Mouse (Mus musculus) forebrain, embryonic 14.5 days (tissue): ENCODE measurements around the gene Fermt2. TPM values are rescaled to one million over a fixed set of nuclear protein-coding genes. Genes with fewer than 3 reads are reported as not detected.

Experiments
- ATAC-seq: fragments of 200-750 bp; cut with Nextera tagmentation; 2 replicates; pipeline ENCODE4 v1.8.0; 2017; ENCODE audit warnings: mild to moderate bottlenecking, moderate library complexity
- DNase-seq: peaks from one replicate; pipeline ENCODE4 v3.0.0-alpha.2; 2015; ENCODE audit warnings: low spot score
- H3K27ac ChIP-seq: fragments of 300-500 bp; sonication (generic); 2 replicates; pipeline ENCODE4 v1.5.1; 2014; ENCODE audit warnings: low read depth, mild to moderate bottlenecking, control low read depth, low read length, moderate library complexity
- H3K27me3 ChIP-seq: fragments of 300-500 bp; sonication (generic); replicated peaks from 2 replicates; pipeline ENCODE4 v1.6.1; 2014; ENCODE audit warnings: low read length, control low read depth, mixed read lengths; ENCODE audit not compliant: control insufficient read depth, insufficient read depth
- H3K36me3 ChIP-seq: fragments of 300-500 bp; sonication (generic); 2 replicates; pipeline ENCODE4 v1.6.1; 2014; ENCODE audit warnings: low read length, control low read depth; ENCODE audit not compliant: control insufficient read depth, insufficient read depth
- H3K4me1 ChIP-seq: fragments of 300-500 bp; sonication (generic); 2 replicates; pipeline ENCODE4 v1.6.1; 2014; ENCODE audit warnings: antibody characterized with exemption, low read length, control low read depth; ENCODE audit not compliant: control insufficient read depth, insufficient read depth
- H3K4me2 ChIP-seq: fragments of 300-500 bp; sonication (generic); 2 replicates; pipeline ENCODE4 v1.6.1; 2014; ENCODE audit warnings: mild to moderate bottlenecking, control low read depth, low read length
- H3K4me3 ChIP-seq: fragments of 300-500 bp; sonication (generic); 2 replicates; pipeline ENCODE4 v1.5.1; 2014; ENCODE audit warnings: low read depth, low read length, control low read depth
- H3K9ac ChIP-seq: fragments of 300-500 bp; sonication (generic); 2 replicates; pipeline ENCODE4 v1.6.1; 2014; ENCODE audit warnings: mild to moderate bottlenecking, low read length, control low read depth, moderate library complexity
- H3K9me3 ChIP-seq: fragments of 300-500 bp; sonication (generic); replicated peaks from 2 replicates; pipeline ENCODE4 v1.6.1; 2016; ENCODE audit warnings: low read length, control low read depth, mixed read lengths; ENCODE audit not compliant: control insufficient read depth
- WGBS: fragments of 180-500 bp; shearing (Covaris S2); extraction: QIAGEN DNeasy Blood & Tissue Kit; methylation state at CpG from one replicate; pipeline ENCODE4 v1.1.7; 2014; 5-methylcytosine and 5-hydroxymethylcytosine counted together
- polyA plus RNA-seq: library from polyadenylated mRNA; unstranded; fragments of >200 nt; fragmentation: Nextera tagmentation; extraction: Ambion mirVana; gene quantifications from 2 replicates; pipeline ENCODE4 v1.2.1, GENCODE M21; 2014

Fermt2 gene
- polyA plus RNA-seq, result 55.4 and 68.4 TPM in 2 replicates

DNA sequence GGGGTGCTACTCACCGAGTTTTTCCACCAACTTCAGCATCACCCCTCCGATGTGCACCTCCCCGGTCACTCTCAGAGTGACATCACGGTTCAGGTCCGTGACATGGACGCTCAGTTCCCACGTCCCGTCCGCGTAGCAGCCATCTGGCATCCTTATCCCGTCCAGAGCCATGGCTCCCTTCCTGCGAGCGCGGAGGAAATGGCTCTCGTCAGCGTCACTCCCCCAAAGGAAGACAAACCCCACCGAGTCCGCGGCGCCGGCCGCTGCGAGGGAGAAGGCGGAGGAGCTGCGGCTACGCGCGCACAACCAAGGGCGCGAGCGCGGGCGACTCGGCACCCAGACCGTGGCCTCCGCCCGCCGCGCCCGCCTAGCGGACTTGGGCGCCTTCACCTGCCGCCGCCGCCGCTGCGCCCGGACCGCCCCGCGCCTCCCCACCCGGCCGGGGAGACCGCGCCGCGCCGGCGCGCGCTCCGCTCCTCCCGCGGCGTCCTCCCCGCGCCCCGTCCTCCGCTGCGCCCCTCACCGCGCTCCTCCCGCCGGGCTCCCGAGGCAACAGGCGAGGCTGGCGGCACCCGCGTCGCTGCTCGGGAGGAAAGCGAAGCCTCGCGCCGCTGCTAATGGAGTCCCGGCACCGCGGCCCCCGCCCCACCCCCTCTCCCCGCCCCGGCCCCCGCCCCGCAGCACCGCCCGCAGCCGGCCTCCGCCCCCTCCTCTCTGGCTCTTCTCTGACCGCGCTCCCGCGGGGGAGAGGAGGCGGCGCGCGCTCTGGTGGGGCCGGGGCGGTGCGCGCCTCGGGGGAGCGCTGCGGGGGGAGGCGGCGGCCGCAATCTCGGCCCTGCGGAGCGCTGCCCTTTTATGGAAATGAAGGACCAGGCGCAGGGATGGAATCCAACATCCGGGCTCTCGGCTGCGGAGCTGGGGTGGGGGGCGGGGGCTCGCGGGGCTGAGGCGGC lies at the start of gene Fermt2:
Fermt2 (minus strand) TSS at position 708 of the 953 bp plus-strand sequence.
- Histone ChIP-seq H3K4me2 (peak within 1 kb of the TSS; percentile 64), H3K4me1 (peaks cover 14% of the 10 kb centered on the region), H3K36me3 (no peaks in the 10 kb centered on the region), H3K27me3 (no peaks in the 10 kb centered on the region), H3K9ac (peak within 1 kb of the TSS; percentile 90), H3K4me3 (peak within 1 kb of the TSS; percentile 77), H3K9me3 (no peaks in the 10 kb centered on the region), H3K27ac (peak within 1 kb of the TSS; percentile 93)
- WGBS, result 1% methylated on average over 69 of the region's 126 CpGs
- DNase-seq (peak; percentile 87), ATAC-seq (peak; percentile 87)

DNA sequence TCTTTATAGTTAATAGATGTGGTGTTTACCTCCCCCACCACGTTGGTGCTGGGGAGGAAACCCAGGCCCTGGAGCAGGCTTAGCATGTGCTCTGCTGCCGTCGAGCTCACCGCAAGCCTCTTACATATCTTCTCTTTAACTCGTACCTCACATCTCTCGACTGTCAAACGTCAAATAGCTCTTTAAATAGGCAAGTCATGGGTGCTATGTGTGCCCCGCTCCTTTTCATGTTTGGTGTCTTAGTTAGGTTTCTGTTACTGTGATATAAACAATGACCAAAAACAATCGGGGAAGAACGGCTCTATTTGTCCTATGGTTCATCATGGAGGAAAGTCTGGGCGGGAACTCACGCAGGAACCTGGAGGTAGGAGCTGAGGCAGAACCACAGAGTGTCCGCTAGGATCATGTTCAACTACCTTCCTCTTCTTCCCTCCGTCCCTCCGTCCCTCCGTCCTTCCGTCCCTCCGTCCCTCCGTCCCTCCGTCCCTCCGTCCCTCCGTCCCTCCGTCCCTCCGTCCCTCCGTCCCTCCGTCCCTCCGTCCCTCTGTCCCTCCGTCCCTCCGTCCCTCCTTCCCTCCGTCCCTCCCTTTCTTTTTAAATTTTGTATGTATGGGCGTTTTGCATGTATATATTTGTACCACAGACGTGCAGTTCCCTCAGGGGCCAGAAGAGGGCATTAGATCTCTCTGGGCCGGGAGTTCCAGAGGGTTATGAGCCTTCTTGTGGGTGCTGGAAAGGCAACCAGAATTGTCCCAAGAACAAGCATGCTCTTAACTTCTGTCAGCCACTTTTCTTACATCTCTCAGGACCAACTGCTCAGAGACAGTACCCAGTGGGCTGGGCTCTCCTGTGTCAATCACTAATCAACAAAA lies 36.4 kb upstream of the Fermt2 start:
- Histone ChIP-seq H3K4me3 (peak overlapping the region; percentile 16), H3K4me1 (peaks cover 10% of the 10 kb centered on the region; the same call in 1 of the 2 replicates), H3K4me2 (peak overlapping the region; percentile 44), H3K27me3 (no peaks in the 10 kb centered on the region), H3K9me3 (no peaks in the 10 kb centered on the region), H3K9ac (no peak overlapping the region), H3K27ac (peak overlapping the region; percentile 33; the same call in 1 of the 2 replicates), H3K36me3 (no peaks in the 10 kb centered on the region)
- ATAC-seq (0 out of 2 replicates have a peak, but pooled peaks have one; percentile 41), DNase-seq (peak; percentile 82)
- 16% methylated on average over 30 of the region's 33 CpGs for WGBS

DNA sequence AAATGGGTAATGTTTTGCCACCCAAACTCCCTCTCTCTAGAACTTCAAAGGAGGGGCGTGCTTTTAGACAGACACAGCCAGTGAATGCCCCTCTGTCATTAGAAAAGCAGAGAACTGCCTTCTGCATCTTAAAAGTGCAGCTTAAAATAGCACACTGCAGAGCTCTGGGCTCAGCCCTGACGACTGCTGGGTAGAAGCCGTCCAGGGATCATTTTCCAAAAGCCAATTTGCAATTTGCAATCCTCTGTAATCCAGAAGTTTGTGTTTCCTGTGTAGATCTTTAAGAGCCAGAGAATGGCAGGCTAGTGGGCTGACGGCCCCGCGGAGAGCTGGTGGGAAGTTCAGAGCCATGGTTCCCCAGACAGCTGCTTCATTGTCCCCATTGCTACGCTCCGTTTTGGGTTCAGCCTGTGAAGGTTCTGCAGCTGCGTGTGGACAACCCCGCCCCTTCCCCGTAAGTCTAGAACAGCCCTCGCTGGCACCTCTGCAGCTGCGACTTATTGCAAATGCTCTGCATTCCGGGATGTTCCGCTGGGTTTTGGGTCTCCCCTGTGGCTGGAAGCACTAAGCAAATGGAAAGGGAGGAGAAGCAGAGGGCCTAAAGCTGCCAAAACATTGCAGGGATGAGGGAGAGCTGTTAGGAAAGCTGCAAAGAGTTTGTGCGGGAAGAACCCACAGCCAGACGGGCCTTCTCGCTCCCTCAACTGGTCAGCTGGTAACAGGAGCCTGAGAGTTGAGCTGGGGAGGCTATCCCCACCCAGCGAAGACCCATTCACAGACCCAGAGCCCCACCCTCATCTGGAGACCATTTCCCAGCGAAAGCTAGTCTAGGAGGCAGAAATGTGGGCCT lies 35.5 kb upstream of the Fermt2 start:
- no peaks in the 10 kb centered on the region for H3K36me3 ChIP-seq
- H3K4me3 ChIP-seq, result no peak overlapping the region
- H3K4me1 ChIP-seq, result peaks cover 10% of the 10 kb centered on the region; the same call in 1 of the 2 replicates
- H3K27me3 ChIP-seq, result no peaks in the 10 kb centered on the region
- WGBS, result 7% methylated on average over 20 of the region's 20 CpGs
- peak overlapping the region; percentile 33; the same call in 1 of the 2 replicates for H3K27ac ChIP-seq
- ATAC-seq, result peak; percentile 71
- peak overlapping the region; percentile 17; the same call in 1 of the 2 replicates for H3K9ac ChIP-seq
- peak; percentile 64 for DNase-seq
- H3K4me2 ChIP-seq, result peak overlapping the region; percentile 41
- no peaks in the 10 kb centered on the region for H3K9me3 ChIP-seq

DNA sequence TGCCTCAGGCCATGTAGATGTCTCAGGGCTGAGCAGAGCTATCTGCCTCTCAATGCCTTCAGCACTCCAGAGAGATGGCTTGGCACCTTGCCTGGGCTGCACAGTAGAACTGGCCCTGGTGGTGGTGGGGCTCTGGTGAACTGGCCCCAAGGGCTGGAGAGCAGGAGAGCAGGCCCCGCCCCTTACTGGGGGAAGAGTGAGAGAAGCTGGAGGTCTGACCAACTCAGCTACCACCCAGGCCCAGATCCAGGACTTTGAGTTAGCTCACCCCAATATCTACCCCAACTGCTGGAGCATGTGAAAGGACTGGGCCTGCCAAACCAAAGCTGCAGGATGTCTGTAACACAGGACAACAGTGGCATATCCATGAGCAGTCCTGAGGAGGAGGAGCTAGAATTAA lies 33.7 kb upstream of the Fermt2 start:
- H3K36me3 ChIP-seq, result no peaks in the 10 kb centered on the region
- H3K27ac ChIP-seq, result no peak overlapping the region
- ATAC-seq (peak; percentile 29; the same call in 1 of the 2 replicates), DNase-seq (peak; percentile 32)
- H3K4me2 ChIP-seq, result no peak overlapping the region
- peaks cover 10% of the 10 kb centered on the region; the same call in 1 of the 2 replicates for H3K4me1 ChIP-seq
- no peaks in the 10 kb centered on the region for H3K9me3 ChIP-seq
- no peak overlapping the region for H3K9ac ChIP-seq
- no peaks in the 10 kb centered on the region for H3K27me3 ChIP-seq
- H3K4me3 ChIP-seq, result no peak overlapping the region
- 87% methylated on average over 1 of the region's 1 CpGs for WGBS

DNA sequence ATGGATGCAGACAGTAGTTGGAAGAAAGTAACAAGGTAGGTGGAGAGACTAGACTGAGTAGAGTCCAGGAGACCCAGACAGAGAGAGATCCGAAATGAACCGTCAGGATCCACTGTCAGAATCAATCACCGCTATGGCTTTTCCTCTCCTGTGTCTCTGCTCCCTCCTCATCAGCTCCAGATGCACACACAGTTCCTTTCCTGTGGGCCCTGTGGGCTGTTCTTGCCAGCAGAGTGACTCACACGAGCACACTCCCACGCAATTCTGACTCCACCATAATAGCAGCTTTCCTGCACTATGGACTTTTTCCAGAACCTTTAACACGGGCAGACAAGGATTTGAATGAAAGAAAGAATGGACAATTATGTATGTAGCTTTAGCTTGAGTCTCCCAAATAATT lies 31.8 kb upstream of the Fermt2 start:
- 81% methylated on average over 6 of the region's 6 CpGs for WGBS

DNA sequence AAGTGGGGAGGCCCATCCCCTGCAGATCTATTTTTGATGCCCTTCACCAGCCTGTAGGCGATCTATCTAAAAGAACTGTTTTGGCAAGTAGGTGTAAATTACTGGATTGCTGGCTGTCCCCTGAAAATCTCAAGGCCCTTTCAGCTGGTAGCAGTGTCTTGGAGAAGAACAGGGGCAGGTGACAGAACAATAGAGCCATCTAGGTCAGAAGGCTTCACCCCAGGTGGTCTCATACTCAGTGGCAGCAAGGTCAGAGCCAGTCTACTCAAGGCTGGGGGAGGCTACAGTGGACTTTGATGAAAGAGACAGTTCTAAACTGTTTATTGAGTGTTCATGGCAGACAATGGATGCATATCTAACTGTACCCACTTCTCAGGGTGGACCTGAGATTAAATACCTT lies 29.1 kb upstream of the Fermt2 start:
- no peaks in the 10 kb centered on the region for H3K36me3 ChIP-seq
- ATAC-seq (no peak), DNase-seq (no peak)
- H3K4me2 ChIP-seq, result no peak overlapping the region
- no peak overlapping the region for H3K4me3 ChIP-seq
- WGBS, result 90% methylated on average over 1 of the region's 1 CpGs
- no peak overlapping the region for H3K27ac ChIP-seq
- no peaks in the 10 kb centered on the region for H3K9me3 ChIP-seq
- no peak overlapping the region for H3K9ac ChIP-seq
- H3K4me1 ChIP-seq, result no peaks in the 10 kb centered on the region
- no peaks in the 10 kb centered on the region for H3K27me3 ChIP-seq

More for the DNA sequence above, 31.8 kb upstream of the Fermt2 start:
- ATAC-seq (no peak), DNase-seq (no peak)
- H3K4me2 ChIP-seq, result no peak overlapping the region
- H3K4me3 ChIP-seq, result no peak overlapping the region
- peaks cover 10% of the 10 kb centered on the region; the same call in 1 of the 2 replicates for H3K4me1 ChIP-seq
- H3K9me3 ChIP-seq, result no peaks in the 10 kb centered on the region
- no peaks in the 10 kb centered on the region for H3K27me3 ChIP-seq
- H3K9ac ChIP-seq, result no peak overlapping the region
- no peak overlapping the region for H3K27ac ChIP-seq
- H3K36me3 ChIP-seq, result no peaks in the 10 kb centered on the region

DNA sequence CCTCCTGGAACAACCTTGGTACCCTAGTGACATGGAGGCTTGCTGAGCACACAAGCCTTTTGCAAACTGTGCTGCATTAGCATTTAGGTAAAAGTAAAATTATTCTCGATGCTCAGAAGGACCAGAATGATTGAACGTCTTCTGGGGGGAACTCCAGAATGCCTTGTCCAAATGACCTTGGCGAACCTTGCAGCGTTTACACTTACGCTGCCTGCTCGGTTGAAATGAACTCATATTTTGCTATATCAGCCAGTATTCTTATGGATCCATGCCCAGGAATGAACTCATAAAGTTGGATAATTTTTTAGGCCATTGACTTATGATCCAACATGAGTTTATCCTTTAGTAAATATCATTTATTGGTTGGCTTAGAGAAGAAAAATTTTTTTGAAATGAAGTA lies 24.4 kb upstream of the Fermt2 start:
- no peak for DNase-seq

DNA sequence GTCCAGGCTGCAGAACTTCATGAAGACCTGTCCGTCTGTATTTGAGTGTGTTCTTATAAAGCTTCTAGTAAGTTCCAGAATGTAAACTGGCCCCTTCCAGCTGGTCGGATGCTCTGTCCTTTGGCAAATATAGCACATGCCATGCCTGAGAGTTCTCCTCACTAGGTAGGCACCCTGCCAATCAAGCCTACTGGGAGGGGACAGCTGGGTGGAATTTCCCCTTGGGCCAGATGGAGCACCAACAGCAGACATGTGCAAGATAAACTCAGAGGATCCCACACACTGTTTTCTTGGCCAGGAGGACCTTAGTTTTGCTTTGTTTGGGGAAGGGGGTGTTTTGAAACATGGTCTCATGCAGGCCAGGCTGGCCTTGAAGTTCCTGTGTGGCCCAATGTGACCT lies 23.9 kb upstream of the Fermt2 start:
- DNase-seq (peak; percentile 7), ATAC-seq (no peak)
- WGBS, result 89% methylated on average over 2 of the region's 2 CpGs

More for the DNA sequence above, 24.4 kb upstream of the Fermt2 start:
- H3K4me3 ChIP-seq, result no peak overlapping the region
- no peak for ATAC-seq
- H3K9me3 ChIP-seq, result no peaks in the 10 kb centered on the region
- H3K27me3 ChIP-seq, result no peaks in the 10 kb centered on the region
- H3K36me3 ChIP-seq, result no peaks in the 10 kb centered on the region
- H3K4me1 ChIP-seq, result no peaks in the 10 kb centered on the region
- WGBS, result 92% methylated on average over 6 of the region's 6 CpGs
- H3K27ac ChIP-seq, result no peak overlapping the region
- no peak overlapping the region for H3K4me2 ChIP-seq
- H3K9ac ChIP-seq, result no peak overlapping the region

More for the DNA sequence above, 23.9 kb upstream of the Fermt2 start:
- Histone ChIP-seq H3K4me3 (no peak overlapping the region), H3K9me3 (no peaks in the 10 kb centered on the region), H3K27me3 (no peaks in the 10 kb centered on the region), H3K4me1 (no peaks in the 10 kb centered on the region), H3K36me3 (no peaks in the 10 kb centered on the region), H3K9ac (no peak overlapping the region), H3K27ac (no peak overlapping the region), H3K4me2 (no peak overlapping the region)
